Mouse (Mus musculus) midbrain, embryonic 16.5 days (tissue): ENCODE results near the gene 6430550D23Rik. TPM values are rescaled to one million over a fixed set of nuclear protein-coding genes. Genes with fewer than 3 reads are reported as not detected.

Experiments used
- ATAC-seq: fragments of 200-750 bp; cut with Nextera tagmentation; 2 replicates; pipeline ENCODE4 v1.8.0; 2017; ENCODE audit warnings: moderate TSS enrichment
- H3K27ac ChIP-seq: fragments of 300-500 bp; sonication (generic); 2 replicates; pipeline ENCODE4 v1.5.1; 2014; ENCODE audit warnings: mild to moderate bottlenecking, low read length, mixed read lengths
- H3K27me3 ChIP-seq: fragments of 300-500 bp; sonication (generic); 2 replicates; pipeline ENCODE4 v1.6.1; 2014; ENCODE audit warnings: low read depth, low read length, mixed read lengths; ENCODE audit not compliant: control insufficient read depth, insufficient read depth
- H3K36me3 ChIP-seq: fragments of 300-500 bp; sonication (generic); 2 replicates; pipeline ENCODE4 v1.6.1; 2014; ENCODE audit warnings: mild to moderate bottlenecking, low read length, moderate library complexity, mixed read lengths; ENCODE audit not compliant: control insufficient read depth, insufficient read depth
- H3K4me1 ChIP-seq: fragments of 300-500 bp; sonication (generic); 2 replicates; pipeline ENCODE4 v1.6.1; 2014; ENCODE audit warnings: mild to moderate bottlenecking, low read length, mixed read lengths; ENCODE audit not compliant: control insufficient read depth, insufficient read depth
- H3K4me2 ChIP-seq: fragments of 300-500 bp; sonication (generic); 2 replicates; pipeline ENCODE4 v1.6.1; 2014; ENCODE audit warnings: mild to moderate bottlenecking, low read length, mixed read lengths
- H3K4me3 ChIP-seq: fragments of 300-500 bp; sonication (generic); 2 replicates; pipeline ENCODE4 v1.5.1; 2014; ENCODE audit warnings: low read depth, mild to moderate bottlenecking, low read length, moderate library complexity, mixed read lengths
- H3K9ac ChIP-seq: fragments of 300-500 bp; sonication (generic); 2 replicates; pipeline ENCODE4 v1.6.1; 2014; ENCODE audit warnings: low read depth, low read length, mixed read lengths
- H3K9me3 ChIP-seq: fragments of 300-500 bp; sonication (generic); replicated peaks from 2 replicates; pipeline ENCODE4 v1.6.1; 2014; ENCODE audit warnings: mild to moderate bottlenecking, low read length, mixed read lengths; ENCODE audit not compliant: control insufficient read depth, poor library complexity, severe bottlenecking
- WGBS: fragments of 180-500 bp; shearing (Covaris S2); extraction: QIAGEN DNeasy Blood & Tissue Kit; methylation state at CpG from one replicate; pipeline ENCODE4 v1.1.7; 2014; 5-methylcytosine and 5-hydroxymethylcytosine counted together
- polyA plus RNA-seq: library from polyadenylated mRNA; unstranded; fragments of >200 nt; fragmentation: Nextera tagmentation; extraction: Ambion mirVana; gene quantifications from 2 replicates; pipeline ENCODE4 v1.2.1, GENCODE M21; 2015

6430550D23Rik gene
- polyA plus RNA-seq, result 1.2 and 1.3 TPM in 2 replicates

DNA sequence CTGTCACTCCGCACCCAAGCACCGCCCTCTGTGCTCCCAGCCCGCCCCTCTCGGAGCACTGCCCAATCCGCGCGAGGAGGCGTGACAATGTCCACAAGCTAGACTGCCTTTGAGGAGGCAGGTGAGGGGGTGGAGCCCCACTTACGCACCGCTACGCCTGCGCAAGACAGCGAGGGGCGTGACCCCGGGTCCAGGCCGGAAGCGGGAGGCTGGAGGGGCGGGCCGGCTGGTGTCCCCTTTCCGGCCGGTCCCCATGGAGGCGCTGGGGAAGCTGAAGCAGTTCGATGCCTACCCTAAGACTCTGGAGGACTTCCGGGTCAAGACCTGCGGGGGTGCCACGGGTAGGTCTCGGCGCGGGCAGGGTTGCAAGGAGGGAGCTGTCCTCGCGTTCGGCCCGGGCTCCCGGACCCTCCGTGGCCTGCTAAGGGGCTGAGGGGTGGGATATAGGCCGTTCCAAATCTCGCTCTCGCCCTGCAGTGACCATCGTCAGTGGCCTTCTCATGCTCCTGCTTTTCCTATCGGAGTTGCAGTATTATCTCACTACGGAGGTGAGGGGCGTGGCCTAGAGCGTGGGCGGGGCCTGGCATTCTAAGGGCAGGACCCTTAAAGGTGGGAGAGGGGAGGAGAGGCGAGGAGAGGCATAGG lies at the start of gene 6430550D23Rik, which contains the start of gene Ergic3:
Gene 6430550D23Rik, minus strand, starts transcription at position 90 of the 645 bp plus-strand sequence.
Gene Ergic3, plus strand, starts transcription at position 158 of the 645 bp plus-strand sequence.
- Histone ChIP-seq H3K4me1 (peaks cover 9% of the 10 kb centered on the region), H3K9ac (peak within 1 kb of the TSS; percentile 94), H3K27ac (peak within 1 kb of the TSS; percentile 82), H3K27me3 (no peaks in the 10 kb centered on the region), H3K4me3 (peak within 1 kb of the TSS; percentile 96), H3K9me3 (no peaks in the 10 kb centered on the region), H3K36me3 (peaks cover 18% of the 10 kb centered on the region), H3K4me2 (peak within 1 kb of the TSS; percentile 83)
- peak; percentile 100 for ATAC-seq
- WGBS, result under 1% methylated on average over 44 of the region's 45 CpGs

DNA sequence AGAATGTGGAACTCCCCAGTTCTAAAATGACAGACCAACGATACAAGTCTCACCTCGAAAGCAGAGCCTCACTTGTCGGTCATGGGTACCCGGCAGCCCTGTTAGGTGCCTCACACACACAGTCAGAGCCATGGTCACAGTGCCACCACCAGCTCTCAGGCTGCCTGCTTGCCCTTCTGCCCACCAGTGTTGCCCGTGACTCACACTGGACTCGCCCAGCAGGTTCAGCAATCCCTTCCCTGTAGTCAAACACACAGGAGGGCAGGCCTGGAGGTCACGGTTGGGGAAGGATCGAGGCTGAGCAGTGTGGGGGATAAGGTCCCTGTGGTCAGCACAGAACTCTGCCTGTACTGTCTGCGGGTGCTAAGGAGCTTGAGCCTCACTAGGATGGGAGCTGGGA lies 45.0 kb upstream of the 6430550D23Rik start, which contains the start of gene Fer1l4:
Gene Fer1l4, minus strand, starts transcription at position 132 of the 400 bp plus-strand sequence.
- Histone ChIP-seq H3K27me3 (no peaks in the 10 kb centered on the region), H3K27ac (no peak within 1 kb of the TSS), H3K4me3 (no peak within 1 kb of the TSS), H3K4me1 (no peaks in the 10 kb centered on the region), H3K9me3 (no peaks in the 10 kb centered on the region), H3K36me3 (no peaks in the 10 kb centered on the region), H3K9ac (no peak within 1 kb of the TSS), H3K4me2 (no peak within 1 kb of the TSS)
- ATAC-seq, result no peak
- WGBS, result 87% methylated on average over 9 of the region's 9 CpGs

DNA sequence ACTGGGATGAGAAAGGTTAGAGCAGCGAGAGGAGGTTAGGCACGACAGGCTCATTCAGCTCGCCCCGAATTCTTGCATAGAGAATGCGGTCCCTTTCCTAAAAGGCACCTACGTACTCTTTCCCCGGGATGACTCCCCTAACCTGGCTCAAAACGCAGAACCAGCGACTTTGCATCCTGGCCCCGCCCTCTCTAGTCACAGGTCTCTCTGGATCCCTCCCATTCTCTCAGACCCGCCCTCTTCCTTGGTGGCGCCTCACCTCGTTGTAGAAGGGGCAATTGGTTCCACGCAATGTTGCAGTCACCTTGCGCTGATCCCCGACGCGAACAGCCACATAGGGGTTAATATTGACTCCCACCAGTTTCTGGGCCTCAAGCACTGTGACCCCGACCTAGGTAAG lies 40.2 kb upstream of the 6430550D23Rik start:
- Histone ChIP-seq H3K9me3 (no peaks in the 10 kb centered on the region), H3K4me2 (peak overlapping the region; percentile 27; the same call in 1 of the 2 replicates), H3K9ac (no peak overlapping the region), H3K27me3 (no peaks in the 10 kb centered on the region), H3K36me3 (no peaks in the 10 kb centered on the region), H3K27ac (no peak overlapping the region), H3K4me3 (no peak overlapping the region), H3K4me1 (no peaks in the 10 kb centered on the region)
- ATAC-seq, result no peak
- WGBS, result 9% methylated on average over 19 of the region's 19 CpGs

DNA sequence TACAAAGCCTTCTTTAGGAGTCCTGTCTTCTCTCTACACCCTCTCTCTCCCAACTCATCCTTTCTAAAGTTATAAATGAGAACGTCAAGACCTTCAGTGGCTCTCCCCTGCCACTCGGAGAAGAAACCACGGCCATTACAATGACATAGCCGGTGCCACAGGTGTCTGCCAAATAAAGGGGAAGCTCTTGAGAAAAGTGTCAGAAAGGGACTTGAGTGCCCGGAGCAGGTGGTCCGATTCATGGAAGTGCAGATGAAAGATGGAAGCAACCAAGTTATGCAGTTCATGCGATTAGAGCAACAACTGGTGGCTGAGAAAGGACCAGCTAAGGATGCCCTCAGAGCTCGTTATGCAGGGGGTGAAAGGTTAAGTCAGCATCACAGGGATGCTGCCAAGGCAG lies 35.1 kb upstream of the 6430550D23Rik start:
- Histone ChIP-seq H3K4me2 (no peak overlapping the region), H3K36me3 (no peaks in the 10 kb centered on the region), H3K27ac (no peak overlapping the region), H3K9me3 (no peaks in the 10 kb centered on the region), H3K4me1 (no peaks in the 10 kb centered on the region), H3K27me3 (no peaks in the 10 kb centered on the region), H3K9ac (no peak overlapping the region), H3K4me3 (no peak overlapping the region)
- no peak for ATAC-seq
- 78% methylated on average over 8 of the region's 8 CpGs for WGBS

DNA sequence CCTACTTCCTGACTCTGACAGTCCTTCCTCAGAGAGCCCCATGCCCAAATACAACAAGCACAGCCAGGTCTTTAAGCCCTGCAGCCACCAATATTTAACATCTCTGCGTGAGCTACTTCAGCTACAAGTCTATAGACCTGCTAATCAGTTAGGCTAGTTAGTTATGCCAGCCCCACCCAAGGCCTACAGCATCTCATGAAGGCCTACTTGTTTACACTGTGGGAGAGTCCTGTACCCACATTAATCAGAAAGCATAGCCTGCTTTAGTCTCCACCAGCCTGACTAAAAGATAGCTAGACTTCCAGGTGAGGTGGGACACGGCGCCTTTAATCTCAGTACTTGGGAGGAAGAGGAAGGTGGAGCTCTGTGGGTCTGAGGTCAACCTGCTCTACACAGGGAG lies 31.6 kb upstream of the 6430550D23Rik start:
- Histone ChIP-seq H3K4me2 (no peak overlapping the region), H3K27me3 (no peaks in the 10 kb centered on the region), H3K4me1 (no peaks in the 10 kb centered on the region), H3K9ac (no peak overlapping the region), H3K27ac (no peak overlapping the region), H3K36me3 (no peaks in the 10 kb centered on the region), H3K9me3 (no peaks in the 10 kb centered on the region), H3K4me3 (no peak overlapping the region)
- ATAC-seq, result no peak
- WGBS, result 91% methylated on average over 3 of the region's 3 CpGs

DNA sequence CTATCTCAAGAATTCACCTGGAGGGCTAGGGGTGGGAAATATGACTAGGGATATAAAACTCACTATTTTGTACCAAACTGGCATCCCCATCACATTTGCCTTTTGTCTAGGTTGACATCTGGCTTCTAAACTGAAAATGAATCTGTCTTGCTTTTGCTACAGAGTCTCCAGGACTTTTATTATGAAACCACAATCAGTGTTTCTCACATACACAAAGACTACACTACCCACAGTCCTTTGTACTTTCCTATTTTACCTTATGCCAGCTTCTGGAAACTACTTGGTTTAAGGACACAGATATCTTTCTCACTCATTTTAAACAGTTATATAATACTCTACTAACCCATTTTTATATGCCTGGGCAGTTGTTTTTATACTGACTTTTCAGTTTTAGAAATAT lies 17.7 kb upstream of the 6430550D23Rik start:
- no peak overlapping the region for H3K4me2 ChIP-seq
- H3K4me3 ChIP-seq, result no peak overlapping the region
- no peaks in the 10 kb centered on the region for H3K27me3 ChIP-seq
- no peak overlapping the region for H3K27ac ChIP-seq
- H3K9me3 ChIP-seq, result no peaks in the 10 kb centered on the region
- ATAC-seq, result no peak
- no peak overlapping the region for H3K9ac ChIP-seq
- no peaks in the 10 kb centered on the region for H3K36me3 ChIP-seq
- no peaks in the 10 kb centered on the region for H3K4me1 ChIP-seq

DNA sequence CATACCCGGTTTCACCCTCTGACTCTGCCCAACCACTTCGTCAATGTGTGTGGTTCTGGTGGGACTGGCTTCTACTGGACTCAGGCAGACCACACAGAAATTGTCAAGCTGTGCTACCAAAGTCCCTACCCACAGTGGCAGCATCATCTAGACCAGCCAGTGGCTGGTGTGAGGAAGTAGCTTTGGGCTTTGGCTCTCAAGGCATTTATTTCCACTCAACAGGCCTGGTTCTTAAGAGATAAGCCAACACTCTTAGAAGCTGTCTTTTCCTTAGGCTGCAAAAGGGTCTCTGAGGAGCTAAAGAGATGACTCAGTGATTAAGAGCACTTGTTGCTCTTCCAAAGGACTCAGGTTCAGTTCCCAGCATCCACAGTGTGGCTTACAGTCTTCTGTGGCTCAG lies 14.0 kb upstream of the 6430550D23Rik start:
- Histone ChIP-seq H3K4me1 (no peaks in the 10 kb centered on the region), H3K27ac (no peak overlapping the region), H3K4me3 (no peak overlapping the region), H3K9me3 (no peaks in the 10 kb centered on the region), H3K4me2 (no peak overlapping the region), H3K27me3 (no peaks in the 10 kb centered on the region), H3K9ac (no peak overlapping the region), H3K36me3 (peaks cover 19% of the 10 kb centered on the region)
- WGBS, result 95% methylated on average over 2 of the region's 2 CpGs
- no peak for ATAC-seq

DNA sequence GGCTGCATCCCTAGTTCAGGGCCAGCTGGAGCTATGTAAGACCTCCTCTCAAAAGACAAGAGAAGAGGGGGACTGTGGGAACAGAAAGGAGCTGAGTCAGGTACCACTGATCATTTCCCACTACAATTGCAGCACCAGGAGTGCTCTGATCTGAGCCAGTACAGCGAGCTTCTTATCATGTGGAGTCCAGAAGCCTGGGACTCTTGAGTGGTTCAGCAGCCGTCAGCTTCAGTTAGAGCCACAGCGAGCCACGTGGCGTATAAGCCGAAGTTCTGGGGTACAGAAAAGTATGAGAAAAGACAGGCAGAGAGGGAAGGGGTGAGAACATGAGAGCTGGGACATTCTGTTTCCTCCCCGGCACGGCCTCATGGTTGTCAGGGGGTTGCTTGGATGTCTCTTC lies 13.4 kb upstream of the 6430550D23Rik start:
- Histone ChIP-seq H3K36me3 (peaks cover 23% of the 10 kb centered on the region), H3K9me3 (no peaks in the 10 kb centered on the region), H3K4me2 (no peak overlapping the region), H3K9ac (no peak overlapping the region), H3K4me3 (no peak overlapping the region), H3K27me3 (no peaks in the 10 kb centered on the region), H3K4me1 (no peaks in the 10 kb centered on the region), H3K27ac (no peak overlapping the region)
- ATAC-seq, result no peak
- 92% methylated on average over 8 of the region's 8 CpGs for WGBS

DNA sequence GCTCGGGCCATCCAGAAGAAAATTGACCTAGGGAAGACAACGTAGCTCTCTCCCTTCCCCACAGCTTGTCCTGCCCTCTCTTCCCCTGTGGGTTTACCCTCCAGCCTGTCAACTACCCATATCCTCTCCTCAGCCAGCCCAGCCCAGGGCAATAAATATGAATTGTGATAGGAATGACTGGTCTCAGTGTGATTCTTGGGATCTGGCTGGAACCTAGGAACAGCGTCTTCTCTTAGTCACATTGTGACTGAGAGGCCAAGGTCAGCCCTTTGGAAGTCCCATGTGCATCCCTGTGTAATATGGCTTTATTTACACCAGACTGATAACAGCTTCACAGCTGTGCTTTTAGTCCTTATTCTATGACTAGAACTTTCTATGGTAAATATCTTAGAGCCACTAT lies 10.3 kb upstream of the 6430550D23Rik start:
- ATAC-seq, result no peak
- Histone ChIP-seq H3K9ac (no peak overlapping the region), H3K27ac (no peak overlapping the region), H3K4me3 (no peak overlapping the region), H3K27me3 (no peaks in the 10 kb centered on the region), H3K9me3 (no peaks in the 10 kb centered on the region), H3K4me1 (no peaks in the 10 kb centered on the region), H3K36me3 (peaks cover 54% of the 10 kb centered on the region), H3K4me2 (no peak overlapping the region)
- 92% methylated on average over 3 of the region's 3 CpGs for WGBS
